Mouse (Mus musculus): ENCODE measurements around the gene Spocd1. TPM values are rescaled to one million over a fixed set of nuclear protein-coding genes. Genes with fewer than 3 reads are reported as not detected.

The Spocd1 gene
- polyA plus RNA-seq, 1 experiment from 2014 or later: not detected

- Histone ChIP-seq H3K4me3 (ENCODE audit: low read length) (no peak overlapping the region), H3K27me3 (ENCODE audit: control insufficient read depth, insufficient read depth, low read depth, low read length) (peaks cover 17% of the 10 kb centered on the region), H3K9ac (ENCODE audit: low read length) (no peak overlapping the region), H3K4me1 (replicated peaks; ENCODE audit: control insufficient read depth, insufficient read depth, low read length) (no peaks in the 10 kb centered on the region), H3K36me3 (ENCODE audit: control insufficient read depth, insufficient read depth, low read length) (no peaks in the 10 kb centered on the region), H3K4me2 (ENCODE audit: low read depth, low read length) (no peak overlapping the region), H3K9me3 (ENCODE audit: control insufficient read depth, low read length) (no peaks in the 10 kb centered on the region), H3K27ac (ENCODE audit: low read length) (no peak overlapping the region)
- ATAC-seq (ENCODE audit: low read depth): no peak
- 62% methylated on average over 4 of the region's 4 CpGs for WGBS
These were observed 49.2 kb downstream of the Spocd1 start for GRCm38 (mm10) chr4:129978227-129978626.

GRCm38 (mm10) chr4:129978930-129979329 is 49.9 kb downstream of the Spocd1 start:
- 58% methylated on average over 4 of the region's 4 CpGs for WGBS
- H3K27me3 ChIP-seq (ENCODE audit: control insufficient read depth, insufficient read depth, low read depth, low read length): peaks cover 22% of the 10 kb centered on the region

GRCm38 (mm10) chr4:129981657-129982056 is 52.6 kb downstream of the Spocd1 start:
- Histone ChIP-seq H3K36me3 (ENCODE audit: control insufficient read depth, insufficient read depth, low read length) (no peaks in the 10 kb centered on the region), H3K4me1 (replicated peaks; ENCODE audit: control insufficient read depth, insufficient read depth, low read length) (peaks cover 21% of the 10 kb centered on the region), H3K27ac (ENCODE audit: low read length) (no peak overlapping the region), H3K9me3 (ENCODE audit: control insufficient read depth, low read length) (no peaks in the 10 kb centered on the region), H3K9ac (ENCODE audit: low read length) (no peak overlapping the region), H3K27me3 (ENCODE audit: control insufficient read depth, insufficient read depth, low read depth, low read length) (peaks cover 39% of the 10 kb centered on the region), H3K4me3 (ENCODE audit: low read length) (no peak overlapping the region), H3K4me2 (ENCODE audit: low read depth, low read length) (no peak overlapping the region)
- WGBS: 64% methylated on average over 11 of the region's 11 CpGs
- no peak for ATAC-seq (ENCODE audit: low read depth)

More at GRCm38 (mm10) chr4:129978930-129979329, 49.9 kb downstream of the Spocd1 start:
- no peak overlapping the region for H3K4me2 ChIP-seq (ENCODE audit: low read depth, low read length)
- ATAC-seq (ENCODE audit: low read depth): no peak
- no peak overlapping the region for H3K27ac ChIP-seq (ENCODE audit: low read length)
- no peaks in the 10 kb centered on the region for H3K9me3 ChIP-seq (ENCODE audit: control insufficient read depth, low read length)
- H3K36me3 ChIP-seq (ENCODE audit: control insufficient read depth, insufficient read depth, low read length): no peaks in the 10 kb centered on the region
- H3K4me3 ChIP-seq (ENCODE audit: low read length): no peak overlapping the region
- no peak overlapping the region for H3K9ac ChIP-seq (ENCODE audit: low read length)
- peaks cover 2% of the 10 kb centered on the region; the same call in 1 of the 2 replicates for H3K4me1 ChIP-seq (replicated peaks; ENCODE audit: control insufficient read depth, insufficient read depth, low read length)

- Histone ChIP-seq H3K4me3 (ENCODE audit: low read length) (no peak overlapping the region), H3K36me3 (ENCODE audit: control insufficient read depth, insufficient read depth, low read length) (no peaks in the 10 kb centered on the region), H3K9me3 (ENCODE audit: control insufficient read depth, low read length) (no peaks in the 10 kb centered on the region), H3K4me1 (replicated peaks; ENCODE audit: control insufficient read depth, insufficient read depth, low read length) (peaks cover 28% of the 10 kb centered on the region), H3K27me3 (ENCODE audit: control insufficient read depth, insufficient read depth, low read depth, low read length) (peaks cover 50% of the 10 kb centered on the region), H3K9ac (ENCODE audit: low read length) (no peak overlapping the region), H3K4me2 (ENCODE audit: low read depth, low read length) (no peak overlapping the region), H3K27ac (ENCODE audit: low read length) (no peak overlapping the region)
- WGBS: 30% methylated on average over 5 of the region's 5 CpGs
- no peak for ATAC-seq (ENCODE audit: low read depth)
These were observed 54.0 kb downstream of the Spocd1 start for GRCm38 (mm10) chr4:129983046-129983445.

- ATAC-seq (ENCODE audit: low read depth): peak; percentile 15
- Histone ChIP-seq H3K36me3 (ENCODE audit: control insufficient read depth, insufficient read depth, low read length) (no peaks in the 10 kb centered on the region), H3K4me3 (ENCODE audit: low read length) (peak overlapping the region; percentile 66), H3K9ac (ENCODE audit: low read length) (no peak overlapping the region), H3K4me1 (replicated peaks; ENCODE audit: control insufficient read depth, insufficient read depth, low read length) (peaks cover 28% of the 10 kb centered on the region), H3K4me2 (ENCODE audit: low read depth, low read length) (peak overlapping the region; percentile 98), H3K27me3 (ENCODE audit: control insufficient read depth, insufficient read depth, low read depth, low read length) (peaks cover 54% of the 10 kb centered on the region), H3K9me3 (ENCODE audit: control insufficient read depth, low read length) (no peaks in the 10 kb centered on the region), H3K27ac (ENCODE audit: low read length) (no peak overlapping the region)
- WGBS: 3% methylated on average over 15 of the region's 15 CpGs
These were observed 54.8 kb downstream of the Spocd1 start for GRCm38 (mm10) chr4:129983764-129984420.

GRCm38 (mm10) chr4:129984421-129985061 is 55.5 kb downstream of the Spocd1 start, which contains the start of gene Adgrb2:
TSS of gene Adgrb2 (plus strand) at chr4:129984870.
- H3K27ac ChIP-seq (ENCODE audit: low read length): no peak within 1 kb of the TSS
- H3K4me3 ChIP-seq (ENCODE audit: low read length): peak within 1 kb of the TSS; percentile 66
- peaks cover 28% of the 10 kb centered on the region for H3K4me1 ChIP-seq (replicated peaks; ENCODE audit: control insufficient read depth, insufficient read depth, low read length)
- peak within 1 kb of the TSS; percentile 65 for H3K9ac ChIP-seq (ENCODE audit: low read length)
- no peaks in the 10 kb centered on the region for H3K36me3 ChIP-seq (ENCODE audit: control insufficient read depth, insufficient read depth, low read length)
- peak within 1 kb of the TSS; percentile 98 for H3K4me2 ChIP-seq (ENCODE audit: low read depth, low read length)
- WGBS: under 1% methylated on average over 23 of the region's 77 CpGs
- H3K9me3 ChIP-seq (ENCODE audit: control insufficient read depth, low read length): no peaks in the 10 kb centered on the region
- H3K27me3 ChIP-seq (ENCODE audit: control insufficient read depth, insufficient read depth, low read depth, low read length): peaks cover 54% of the 10 kb centered on the region
- ATAC-seq (ENCODE audit: low read depth): peak; percentile 45; the same call in 1 of the 2 replicates

- H3K4me3 ChIP-seq (ENCODE audit: low read length): peak overlapping the region; percentile 66
- WGBS: 1% methylated on average over 28 of the region's 48 CpGs
- H3K27ac ChIP-seq (ENCODE audit: low read length): no peak overlapping the region
- H3K36me3 ChIP-seq (ENCODE audit: control insufficient read depth, insufficient read depth, low read length): no peaks in the 10 kb centered on the region
- H3K9me3 ChIP-seq (ENCODE audit: control insufficient read depth, low read length): no peaks in the 10 kb centered on the region
- peak overlapping the region; percentile 65 for H3K9ac ChIP-seq (ENCODE audit: low read length)
- peak overlapping the region; percentile 98 for H3K4me2 ChIP-seq (ENCODE audit: low read depth, low read length)
- peaks cover 28% of the 10 kb centered on the region for H3K4me1 ChIP-seq (replicated peaks; ENCODE audit: control insufficient read depth, insufficient read depth, low read length)
- H3K27me3 ChIP-seq (ENCODE audit: control insufficient read depth, insufficient read depth, low read depth, low read length): peaks cover 54% of the 10 kb centered on the region
- peak; percentile 21; the same call in 1 of the 2 replicates for ATAC-seq (ENCODE audit: low read depth)
These were observed 56.2 kb downstream of the Spocd1 start for GRCm38 (mm10) chr4:129985161-129985670.

GRCm38 (mm10) chr4:129985671-129986441 is 56.8 kb downstream of the Spocd1 start:
- Histone ChIP-seq H3K27me3 (ENCODE audit: control insufficient read depth, insufficient read depth, low read depth, low read length) (peaks cover 54% of the 10 kb centered on the region), H3K4me3 (ENCODE audit: low read length) (peak overlapping the region; percentile 66), H3K27ac (ENCODE audit: low read length) (no peak overlapping the region), H3K9me3 (ENCODE audit: control insufficient read depth, low read length) (no peaks in the 10 kb centered on the region), H3K4me1 (replicated peaks; ENCODE audit: control insufficient read depth, insufficient read depth, low read length) (peaks cover 28% of the 10 kb centered on the region), H3K4me2 (ENCODE audit: low read depth, low read length) (peak overlapping the region; percentile 98), H3K9ac (ENCODE audit: low read length) (peak overlapping the region; percentile 65), H3K36me3 (ENCODE audit: control insufficient read depth, insufficient read depth, low read length) (no peaks in the 10 kb centered on the region)
- 0 out of 2 replicates have a peak, but pooled peaks have one; percentile 4 for ATAC-seq (ENCODE audit: low read depth)
- WGBS: under 1% methylated on average over 57 of the region's 58 CpGs
